Mouse (Mus musculus): Measurements from ENCODE around the gene Tescl. TPM values are rescaled to one million over a fixed set of nuclear protein-coding genes. Genes with fewer than 3 reads are reported as not detected.

The Tescl gene
- polyA plus RNA-seq, 1 experiment from 2014 or later, result not detected

- H3K36me3 ChIP-seq (ENCODE audit: control insufficient read depth, insufficient read depth, low read length), result peaks cover 21% of the 10 kb centered on the region
These were observed 47.6 kb downstream of the Tescl start for GRCm38 (mm10) chr7:24286090-24286489.

More at GRCm38 (mm10) chr7:24286090-24286489, 47.6 kb downstream of the Tescl start:
- H3K27me3 ChIP-seq (ENCODE audit: control insufficient read depth, insufficient read depth, low read depth, low read length), result no peaks in the 10 kb centered on the region
- no peaks in the 10 kb centered on the region for H3K9me3 ChIP-seq (ENCODE audit: control insufficient read depth, low read length)
- H3K27ac ChIP-seq (ENCODE audit: low read length), result no peak overlapping the region
- ATAC-seq (ENCODE audit: low read depth), result no peak
- no peak overlapping the region for H3K4me2 ChIP-seq (ENCODE audit: low read depth, low read length)
- H3K4me1 ChIP-seq (replicated peaks; ENCODE audit: control insufficient read depth, insufficient read depth, low read length), result no peaks in the 10 kb centered on the region
- H3K9ac ChIP-seq (ENCODE audit: low read length), result no peak overlapping the region
- 50% methylated on average over 4 of the region's 4 CpGs for WGBS
- no peak overlapping the region for H3K4me3 ChIP-seq (ENCODE audit: low read length)

Small RNA genes within 50 kb of the gene (microRNA-seq; reads per million reads assigned to microRNA genes)
- not detected for gene Gm27592

Other genes starting within 250 kb of the Tescl start
- 5.3 and 6.0 TPM in 2 replicates for gene Zfp112, start 221.6 kb downstream of the Tescl start, polyA plus RNA-seq (2015; fragmentation: Nextera tagmentation; extraction: Ambion mirVana)
- 18.4 and 18.5 TPM in 2 replicates for gene Zfp235, start 199.8 kb downstream of the Tescl start, polyA plus RNA-seq (2015; fragmentation: Nextera tagmentation; extraction: Ambion mirVana)
- gene Zfp114, start 158.9 kb downstream of the Tescl start, polyA plus RNA-seq (2015; fragmentation: Nextera tagmentation; extraction: Ambion mirVana), result 6.1 and 6.9 TPM in 2 replicates
- 11.8 and 12.8 TPM in 2 replicates for gene Zfp111, start 122.5 kb downstream of the Tescl start, polyA plus RNA-seq (2015; fragmentation: Nextera tagmentation; extraction: Ambion mirVana)
- gene Zfp109, start 96.4 kb downstream of the Tescl start, polyA plus RNA-seq (2015; fragmentation: Nextera tagmentation; extraction: Ambion mirVana), result 4.7 and 5.4 TPM in 2 replicates
- gene Zfp108, start 79.1 kb downstream of the Tescl start, polyA plus RNA-seq (2015; fragmentation: Nextera tagmentation; extraction: Ambion mirVana), result 3.5 and 4.2 TPM in 2 replicates
- gene Zfp93, start 63.5 kb downstream of the Tescl start, polyA plus RNA-seq (2015; fragmentation: Nextera tagmentation; extraction: Ambion mirVana), result 9.3 and 10.8 TPM in 2 replicates
- gene Zfp61, start 32.7 kb downstream of the Tescl start, polyA plus RNA-seq (2015; fragmentation: Nextera tagmentation; extraction: Ambion mirVana), result 32.7 and 34.1 TPM in 2 replicates
- 10.2 and 11.3 TPM in 2 replicates for gene Zfp94, start 17.3 kb downstream of the Tescl start, polyA plus RNA-seq (2015; fragmentation: Nextera tagmentation; extraction: Ambion mirVana)
- 0.06 and 0.33 TPM in 2 replicates for gene Lypd5, start 15.3 kb upstream of the Tescl start, polyA plus RNA-seq (2015; fragmentation: Nextera tagmentation; extraction: Ambion mirVana)
- 3.2 and 5.7 TPM in 2 replicates for gene Kcnn4, start 36.3 kb upstream of the Tescl start, polyA plus RNA-seq (2015; fragmentation: Nextera tagmentation; extraction: Ambion mirVana)
- 22.7 and 24.6 TPM in 2 replicates for gene Smg9, start 65.7 kb upstream of the Tescl start, polyA plus RNA-seq (2015; fragmentation: Nextera tagmentation; extraction: Ambion mirVana)
- not detected in 2 replicates for gene Irgc1, start 118.4 kb upstream of the Tescl start, polyA plus RNA-seq (2015; fragmentation: Nextera tagmentation; extraction: Ambion mirVana)
- gene Plaur, start 128.5 kb upstream of the Tescl start, polyA plus RNA-seq (2015; fragmentation: Nextera tagmentation; extraction: Ambion mirVana), result 17.6 and 19.7 TPM in 2 replicates
- gene Cadm4, start 148.1 kb upstream of the Tescl start, polyA plus RNA-seq (2015; fragmentation: Nextera tagmentation; extraction: Ambion mirVana), result 1.4 and 1.8 TPM in 2 replicates
- gene Zfp428, start 173.1 kb upstream of the Tescl start, polyA plus RNA-seq (2015; fragmentation: Nextera tagmentation; extraction: Ambion mirVana), result 30.4 and 31.8 TPM in 2 replicates
- 0.33 and 0.43 TPM in 2 replicates for gene AC161166.1, start 178.5 kb upstream of the Tescl start, polyA plus RNA-seq (2015; fragmentation: Nextera tagmentation; extraction: Ambion mirVana)
- 5.6 and 6.5 TPM in 2 replicates for gene Irgq, start 196.8 kb upstream of the Tescl start, polyA plus RNA-seq (2015; fragmentation: Nextera tagmentation; extraction: Ambion mirVana)
- gene Pinlyp, start 212.2 kb upstream of the Tescl start, polyA plus RNA-seq (2015; fragmentation: Nextera tagmentation; extraction: Ambion mirVana), result 0.25 and 0.52 TPM in 2 replicates
- gene Xrcc1, start 212.4 kb upstream of the Tescl start, polyA plus RNA-seq (2015; fragmentation: Nextera tagmentation; extraction: Ambion mirVana), result 112 TPM in 2 replicates